Mouse (Mus musculus) CH12.LX (cell line): ENCODE data around the gene Rab37. TPM values are rescaled to one million over a fixed set of nuclear protein-coding genes. Genes with fewer than 3 reads are reported as not detected.

Experiments used
- DNase-seq: peaks from one replicate; pipeline ENCODE4 v3.0.0-alpha.2; 2013; ENCODE audit errors: extremely low read depth
- H3K27ac ChIP-seq: 2 replicates; pipeline ENCODE4 v1.5.1; 2012; ENCODE audit warnings: low read depth, mild to moderate bottlenecking, control low read depth, moderate library complexity; ENCODE audit not compliant: insufficient read depth
- H3K27me3 ChIP-seq: replicated peaks from 2 replicates; pipeline ENCODE3; 2012; ENCODE audit warnings: inconsistent platforms
- H3K36me3 ChIP-seq, 2 experiments: replicated peaks in 1 of 2; 2 replicates each; pipeline versions ENCODE3 to v1.6.1; 2012; ENCODE audit warnings: inconsistent platforms in 1 of 2, low read length in 1 of 2, mild to moderate bottlenecking in 1 of 2, mixed read lengths in 1 of 2, moderate library complexity in 1 of 2; ENCODE audit not compliant: control insufficient read depth in 1 of 2, insufficient read depth in 1 of 2
- H3K4me1 ChIP-seq, 2 experiments: 2 replicates each; pipeline ENCODE4 v1.6.1; 2012; ENCODE audit warnings: inconsistent platforms in 1 of 2, moderate library complexity in 1 of 2; ENCODE audit not compliant: insufficient read depth in 2 of 2, control insufficient read depth in 1 of 2
- H3K4me2 ChIP-seq: 2 replicates; pipeline ENCODE4 v1.6.1; 2012; ENCODE audit warnings: low read depth, mild to moderate bottlenecking, control low read depth; ENCODE audit not compliant: poor library complexity, insufficient read depth, severe bottlenecking
- H3K4me3 ChIP-seq, 3 experiments: fragments of 150-350 bp in 1 of 3; sonication (generic) in 1 of 3; replicated peaks in 1 of 3; 2 replicates each; pipeline versions ENCODE3 to v1.5.1; 2011 to 2012; ENCODE audit warnings: low read depth in 2 of 3, low read length in 2 of 3, mild to moderate bottlenecking in 2 of 3, moderate library complexity in 2 of 3, control low read depth in 1 of 3, improper control_type of control experiment in 1 of 3, inconsistent platforms in 1 of 3, mixed read lengths in 1 of 3; ENCODE audit not compliant: poor library complexity in 1 of 3
- H3K79me2 ChIP-seq: replicated peaks from 2 replicates; pipeline ENCODE4 v1.6.1; 2012; ENCODE audit warnings: mild to moderate bottlenecking, moderate library complexity; ENCODE audit not compliant: control insufficient read depth, poor library complexity, insufficient read depth, severe bottlenecking; ENCODE audit errors: extremely low read depth
- H3K9ac ChIP-seq: 2 replicates; pipeline ENCODE4 v1.6.1; 2012; ENCODE audit warnings: low read depth, mild to moderate bottlenecking, control low read depth, moderate library complexity; ENCODE audit not compliant: insufficient read depth
- H3K9me3 ChIP-seq: replicated peaks from 2 replicates; pipeline ENCODE3; 2012; ENCODE audit warnings: low read length, inconsistent platforms, mixed read lengths
- BHLHE40 ChIP-seq: IDR thresholded peaks from 2 replicates; pipeline ENCODE4 v1.6.1; 2011; ENCODE audit warnings: mild to moderate bottlenecking, low read depth, low read length, improper control_type of control experiment
- CTCF ChIP-seq, 2 experiments: IDR thresholded peaks in 1 of 2; conservative IDR thresholded peaks in 1 of 2; 2 replicates each; pipeline ENCODE4 v1.5.1; 2011 to 2012; ENCODE audit warnings: low read depth in 2 of 2, low read length in 2 of 2, improper control_type of control experiment in 1 of 2, inconsistent platforms in 1 of 2, mild to moderate bottlenecking in 1 of 2, moderate library complexity in 1 of 2
- E2F4 ChIP-seq: IDR thresholded peaks from 2 replicates; pipeline ENCODE4 v1.6.1; 2011; ENCODE audit warnings: low read depth, low read length, improper control_type of control experiment; ENCODE audit not compliant: insufficient replicate concordance
- EP300 ChIP-seq: IDR thresholded peaks from 2 replicates; pipeline ENCODE4 v1.6.1; 2011; ENCODE audit warnings: low read length, improper control_type of control experiment
- ETS1 ChIP-seq: conservative IDR thresholded peaks from 2 replicates; pipeline ENCODE4 v1.6.1; 2012; ENCODE audit warnings: low read depth, mild to moderate bottlenecking, inconsistent platforms, low read length, improper control_type of control experiment, moderate library complexity
- GABPA ChIP-seq: IDR thresholded peaks from 2 replicates; pipeline ENCODE4 v1.6.1; 2012; ENCODE audit warnings: low read depth, low read length, improper control_type of control experiment, inconsistent platforms; ENCODE audit not compliant: insufficient replicate concordance
- HCFC1 ChIP-seq: IDR thresholded peaks from 2 replicates; pipeline ENCODE4 v1.6.1; 2012; ENCODE audit warnings: low read depth, mild to moderate bottlenecking, inconsistent platforms, low read length, improper control_type of control experiment
- IRF4 ChIP-seq: IDR thresholded peaks from 2 replicates; pipeline ENCODE4 v1.6.1; 2014; ENCODE audit warnings: low read depth, mild to moderate bottlenecking, inconsistent platforms, low read length, improper control_type of control experiment
- JUN ChIP-seq: IDR thresholded peaks from 2 replicates; pipeline ENCODE4 v1.6.1; 2011; ENCODE audit warnings: low read depth, mild to moderate bottlenecking, low read length, improper control_type of control experiment, moderate library complexity; ENCODE audit not compliant: insufficient read depth
- JUND ChIP-seq: conservative IDR thresholded peaks from 2 replicates; pipeline ENCODE4 v1.6.1; 2011; ENCODE audit warnings: low read depth, low read length, improper control_type of control experiment
- KAT2A ChIP-seq: IDR thresholded peaks from 2 replicates; pipeline ENCODE4 v1.6.1; 2012; ENCODE audit warnings: low read length, improper control_type of control experiment, inconsistent platforms; ENCODE audit not compliant: insufficient replicate concordance
- MAFK ChIP-seq: IDR thresholded peaks from 2 replicates; pipeline ENCODE4 v1.6.1; 2011; ENCODE audit warnings: low read length, improper control_type of control experiment; ENCODE audit not compliant: insufficient replicate concordance
- MAX ChIP-seq: IDR thresholded peaks from 2 replicates; pipeline ENCODE4 v1.6.1; 2011; ENCODE audit warnings: low read length, improper control_type of control experiment
- MEF2A ChIP-seq: IDR thresholded peaks from 2 replicates; pipeline ENCODE4 v1.6.1; 2014; ENCODE audit warnings: low read depth, mild to moderate bottlenecking, inconsistent platforms, low read length, improper control_type of control experiment, borderline replicate concordance
- NELFE ChIP-seq: IDR thresholded peaks from 2 replicates; pipeline ENCODE4 v1.6.1; 2011; ENCODE audit warnings: low read depth, low read length, improper control_type of control experiment
- NRF1 ChIP-seq: IDR thresholded peaks from 2 replicates; pipeline ENCODE4 v1.6.1; 2014; ENCODE audit warnings: low read depth, mild to moderate bottlenecking, inconsistent platforms, low read length, improper control_type of control experiment, moderate library complexity
- PAX5 ChIP-seq: IDR thresholded peaks from 2 replicates; pipeline ENCODE4 v1.6.1; 2012; ENCODE audit warnings: low read length, inconsistent platforms, mixed read lengths
- POLR2A ChIP-seq: IDR thresholded peaks from 2 replicates; pipeline ENCODE4 v1.6.1; 2011; ENCODE audit warnings: low read depth, mild to moderate bottlenecking, improper control_type of control experiment, low read length
- SIN3A ChIP-seq: IDR thresholded peaks from 2 replicates; pipeline ENCODE4 v1.6.1; 2012; ENCODE audit warnings: low read length, improper control_type of control experiment, inconsistent platforms
- UBTF ChIP-seq: IDR thresholded peaks from 2 replicates; pipeline ENCODE4 v1.6.1; 2012; ENCODE audit warnings: low read depth, mild to moderate bottlenecking, inconsistent platforms, low read length, improper control_type of control experiment, moderate library complexity
- ZC3H11A ChIP-seq: IDR thresholded peaks from 2 replicates; pipeline ENCODE4 v1.6.1; 2012; ENCODE audit warnings: low read depth, mild to moderate bottlenecking, inconsistent platforms, low read length, improper control_type of control experiment
- ZKSCAN1 ChIP-seq: IDR thresholded peaks from 2 replicates; pipeline ENCODE4 v1.6.1; 2012; ENCODE audit warnings: low read depth, inconsistent platforms, low read length, improper control_type of control experiment, borderline replicate concordance
- ZNF384 ChIP-seq: IDR thresholded peaks from 2 replicates; pipeline ENCODE4 v1.6.1; 2012; ENCODE audit warnings: low read depth, low read length, improper control_type of control experiment, inconsistent platforms
- dilution Hi-C: fragments of 300-500 bp; cut with MboI; formaldehyde crosslinking; loops from 2 replicates; pipeline ENCODE4 v1.14.3; 2020; ENCODE audit warnings: low sequenced_read_pairs; ENCODE audit not compliant: extremely low pct_unique_long_range_greater_than_20kb, extremely low pct_ligation_motif_present
- in situ Hi-C: fragments of 300-500 bp; cut with MboI; formaldehyde crosslinking; loops from 3 replicates; pipeline ENCODE4 v1.14.3; 2019; ENCODE audit warnings: low sequenced_read_pairs, low pct_ligation_motif_present, low pct_unique_long_range_greater_than_20kb, mixed read lengths
- polyA plus RNA-seq: library from polyadenylated mRNA; unstranded; fragments of >175 nt; gene quantifications from 2 replicates; pipeline ENCODE4 v1.2.1, GENCODE M21; 2012; ENCODE audit warnings: low read depth; ENCODE audit not compliant: insufficient read length
- total RNA-seq, 2 experiments: library from RNA; depleted of rRNA; stranded (reverse); fragments of 300-350 nt in 1 of 2; fragments of >200 nt in 1 of 2; gene quantifications; 2 replicates each; pipeline ENCODE4 v1.2.3; 2012 to 2014

Rab37 gene
- total and polyA plus RNA-seq, 3 experiments: 2.0 to 3.6 (median 2.3) TPM

DNA sequence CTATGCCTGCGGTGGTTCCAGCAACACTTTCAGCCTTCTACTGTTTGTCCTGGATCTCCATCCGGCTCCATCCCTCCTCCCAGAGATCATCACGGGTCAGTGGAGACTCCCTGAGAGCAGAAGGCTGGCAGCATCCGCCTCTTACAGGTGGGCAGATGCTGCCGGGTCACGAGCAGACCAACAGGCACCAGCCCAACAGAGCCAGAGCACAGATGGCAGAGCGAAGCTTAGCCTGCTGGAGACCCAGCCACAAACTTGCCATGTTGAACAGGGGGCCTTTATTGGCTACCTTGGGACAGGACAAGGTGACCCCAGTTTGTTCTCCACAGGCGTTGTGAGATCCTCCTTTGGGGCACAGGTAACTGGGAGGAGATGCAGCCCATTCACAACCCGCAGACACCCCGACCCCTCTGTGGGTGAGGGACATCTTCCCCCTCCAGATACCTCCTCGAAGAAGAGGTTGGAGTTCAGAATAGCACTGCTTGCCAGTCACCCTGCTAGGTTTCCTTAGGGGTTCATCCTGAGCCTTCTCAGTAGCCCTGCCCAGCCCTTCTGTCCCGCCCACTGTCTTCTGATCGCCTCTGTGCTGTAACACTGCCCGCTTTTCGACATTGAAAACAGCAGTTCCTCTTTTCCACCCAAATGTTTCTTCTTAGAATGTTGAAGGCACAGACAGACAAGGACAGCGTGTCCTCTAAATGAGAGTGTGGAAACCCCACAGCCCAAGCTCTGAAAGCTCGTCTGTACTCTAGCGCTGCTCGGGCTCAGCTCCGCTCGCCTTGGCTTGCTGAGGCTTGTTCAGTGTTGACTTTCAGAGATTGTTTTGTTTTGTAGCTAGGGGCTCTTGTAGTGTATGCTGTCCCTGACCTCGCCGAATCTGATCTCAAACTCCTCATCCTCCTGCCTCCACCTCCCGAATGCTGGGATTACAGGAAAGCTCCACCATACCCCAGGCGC, 117.8 kb downstream of the Rab37 start:
- H3K4me1 ChIP-seq: peaks cover 4 to 25% of the 10 kb centered on the region in 2 experiments; a peak in 3 of 4 replicates
- no peaks in the 10 kb centered on the region for H3K79me2 ChIP-seq
- H3K27me3 ChIP-seq: no peaks in the 10 kb centered on the region
- H3K9me3 ChIP-seq: no peaks in the 10 kb centered on the region
- H3K27ac ChIP-seq: peak overlapping the region; percentile 11; the same call in 1 of the 2 replicates
- no peak overlapping the region for H3K9ac ChIP-seq
- H3K4me3 ChIP-seq: no peak overlapping the region
- dilution Hi-C loops (no loop called here), in situ Hi-C loops (no loop called here)
- DNase-seq: no peak
- no peak for TF ChIP-seq JUN
- no peak for TF ChIP-seq MAX
- TF ChIP-seq ZKSCAN1: no peak
- no peak for TF ChIP-seq NRF1
- TF ChIP-seq JUND: no peak
- no peak for TF ChIP-seq MAFK
- no peak for TF ChIP-seq GABPA
- no peak for TF ChIP-seq HCFC1
- no peak for TF ChIP-seq CTCF (conservative IDR thresholded peaks at IDR 0.05 in 1 of 2, IDR thresholded peaks at IDR 0.05 in 1 of 2; ENCODE audit: low read depth in 2 of 2, low read length in 2 of 2)
- TF ChIP-seq NELFE: no peak
- TF ChIP-seq SIN3A: no peak
- TF ChIP-seq PAX5: no peak
- TF ChIP-seq ETS1: no peak
- no peak for TF ChIP-seq MEF2A
- TF ChIP-seq EP300: 0 out of 2 replicates have a peak, but pooled peaks have one; percentile 13
- no peak for TF ChIP-seq POLR2A
- no peak for TF ChIP-seq ZNF384
- 0 out of 2 replicates have a peak, but pooled peaks have one; percentile 53 for TF ChIP-seq UBTF
- 0 out of 2 replicates have a peak, but pooled peaks have one; percentile 21 for TF ChIP-seq IRF4
- TF ChIP-seq E2F4: no peak
- TF ChIP-seq BHLHE40: no peak
- no peak for TF ChIP-seq ZC3H11A
- TF ChIP-seq KAT2A: no peak
- no peak overlapping the region for H3K4me2 ChIP-seq
- peaks cover 47 to 96% of the 10 kb centered on the region in 2 experiments for H3K36me3 ChIP-seq
